In genomic region chr13:92093712-92094290, GRCm38 (mm10) we compare ENCODE assay signal across 24 mouse cellular contexts. TPM values are rescaled to one million over a fixed set of nuclear protein-coding genes. Genes with fewer than 3 reads are reported as not detected.
DNase-seq lines count a peak whose midpoint lies in the region; ATAC-seq and TF ChIP-seq lines count a peak whose summit lies in the region.
"Had no signal": no experiment of that assay in that cellular context is flagged by ENCODE, and none has a peak within 500 bp of the region (broad histone marks: within the 10 kb centered on the region; RNA-seq: fewer than 3 reads in every experiment).

No protein-coding gene starts in this region.

- H3K36me3 ChIP-seq in kidney, adult 2 months (ENCODE audit: control insufficient read depth, insufficient read depth, low read length): no peaks in the 10 kb centered on the region
- no peaks in the 10 kb centered on the region for H3K36me3 ChIP-seq in forebrain, embryonic 15.5 days
- H3K36me3 ChIP-seq: embryonic facial prominence, embryonic 13.5 days; hindbrain, embryonic 13.5 days; limb, embryonic 15.5 days; midbrain, embryonic 15.5 days; neural tube, embryonic 12.5 days had no signal

- no peak for TF ChIP-seq CTCF in kidney, adult 2 months (conservative IDR thresholded peaks at IDR 0.05; ENCODE audit: insufficient read depth, insufficient read length, low read depth, low read length)

- H3K4me3 ChIP-seq in kidney, adult 2 months (ENCODE audit: insufficient read depth, low read depth, low read length): no peak overlapping the region
- H3K4me3 ChIP-seq in forebrain, embryonic 15.5 days: no peak overlapping the region
- H3K4me3 ChIP-seq: embryonic facial prominence, embryonic 13.5 days; hindbrain, embryonic 13.5 days; limb, embryonic 15.5 days; megakaryocyte, embryonic 14.5 days; midbrain, embryonic 15.5 days; neural tube, embryonic 12.5 days had no signal

- no peaks in the 10 kb centered on the region for H3K27me3 ChIP-seq in kidney, adult 2 months (replicated peaks; ENCODE audit: control insufficient read depth, insufficient read depth, low read length)
- H3K27me3 ChIP-seq in forebrain, embryonic 15.5 days: no peaks in the 10 kb centered on the region
- H3K27me3 ChIP-seq: embryonic facial prominence, embryonic 13.5 days; hindbrain, embryonic 13.5 days; limb, embryonic 15.5 days; megakaryocyte, embryonic 14.5 days; midbrain, embryonic 15.5 days; neural tube, embryonic 12.5 days had no signal

- peaks cover 10% of the 10 kb centered on the region; the same call in 1 of the 2 replicates for H3K4me1 ChIP-seq in kidney, adult 2 months (ENCODE audit: control insufficient read depth, insufficient read depth, low read length)
- H3K4me1 ChIP-seq in forebrain, embryonic 15.5 days: no peaks in the 10 kb centered on the region
- H3K4me1 ChIP-seq: embryonic facial prominence, embryonic 13.5 days; hindbrain, embryonic 13.5 days; limb, embryonic 15.5 days; midbrain, embryonic 15.5 days; neural tube, embryonic 12.5 days had no signal

- no peaks in the 10 kb centered on the region for H3K9me3 ChIP-seq in forebrain, embryonic 15.5 days
- H3K9me3 ChIP-seq: embryonic facial prominence, embryonic 13.5 days; hindbrain, embryonic 13.5 days; limb, embryonic 15.5 days; midbrain, embryonic 15.5 days; neural tube, embryonic 12.5 days had no signal

- ATAC-seq in forebrain, embryonic 15.5 days (replicated peaks): no peak
- ATAC-seq: forebrain, embryonic 14.5 days; midbrain, embryonic 15.5 days had no signal

- H3K4me2 ChIP-seq in forebrain, embryonic 15.5 days (replicated peaks): no peak overlapping the region
- H3K4me2 ChIP-seq: embryonic facial prominence, embryonic 13.5 days; hindbrain, embryonic 13.5 days; limb, embryonic 15.5 days; lung, embryonic 14.5 days; midbrain, embryonic 15.5 days; neural tube, embryonic 12.5 days had no signal

- 50% methylated on average over 6 of the region's 6 CpGs for WGBS in kidney, adult 2 months
- 87% methylated on average over 6 of the region's 6 CpGs for WGBS in forebrain, embryonic 15.5 days

- TF ChIP-seq POLR2A in kidney, adult 2 months (IDR thresholded peaks at IDR 0.05; ENCODE audit: low read depth, low read length): no peak

- no peak overlapping the region for H3K9ac ChIP-seq in forebrain, embryonic 15.5 days (replicated peaks)
- H3K9ac ChIP-seq: embryonic facial prominence, embryonic 13.5 days; hindbrain, embryonic 13.5 days; limb, embryonic 15.5 days; liver, embryonic 14.5 days; lung, embryonic 14.5 days; midbrain, embryonic 15.5 days; neural tube, embryonic 12.5 days had no signal

- peak; percentile 85 for DNase-seq in kidney, adult 2 months
- DNase-seq in kidney, adult 18-20 months: no peak
- peak; percentile 86 for DNase-seq in kidney, adult 9 months
- peak; percentile 31 for DNase-seq in kidney, postnatal 14 days
- DNase-seq in urinary bladder, postnatal 36 days (ENCODE audit: low spot score in 2 of 2): no peak
- DNase-seq in right cerebral cortex, postnatal 36 days (ENCODE audit: low spot score in 2 of 2): no peak
- DNase-seq: adrenal gland, postnatal 10 days; cerebellum, adult 8-10 months; cerebellum, postnatal 36 days; embryo, embryonic 11 days; gastrocnemius, postnatal 14 days; heart, postnatal 36 days; lung, embryonic 14.5 days; right cerebral cortex, postnatal 25 days; thymus, postnatal 14 days had no signal

- H3K27ac ChIP-seq in kidney, adult 2 months (ENCODE audit: insufficient read depth, low read depth, low read length): peak overlapping the region; percentile 55; the same call in 1 of the 2 replicates
- no peak overlapping the region for H3K27ac ChIP-seq in forebrain, embryonic 15.5 days (replicated peaks)
- H3K27ac ChIP-seq: embryonic facial prominence, embryonic 13.5 days; hindbrain, embryonic 13.5 days; limb, embryonic 15.5 days; liver, embryonic 14.5 days; midbrain, embryonic 15.5 days; neural tube, embryonic 12.5 days had no signal

RNA-seq across cellular contexts. Expression of gene Rasgrf2, which starts 37.7 kb away (rescaled TPM):
- 3.3 and 3.7 TPM in 2 replicates for polyA plus RNA-seq in kidney, adult 2 months (2012; rRNA removed)
- 2.2 and 3.3 TPM in 2 replicates for polyA plus RNA-seq in forebrain, embryonic 15.5 days (2015; fragmentation: Nextera tagmentation; extraction: Ambion mirVana)
- polyA plus RNA-seq: lung, embryonic 14.5 days had no signal

Comparison
In these comparisons a context has a peak if more than half of its experiments do, and no peak if none do; other contexts are left out.
1. DNase-seq: peak in kidney, adult 2 months (single experiment), kidney, adult 9 months (single experiment) and kidney, postnatal 14 days (single experiment); none in kidney, adult 18-20 months (single experiment), urinary bladder, postnatal 36 days (0 of 2) and right cerebral cortex, postnatal 36 days (0 of 2).